Mouse (Mus musculus) limb, embryonic 13.5 days (tissue): Measurements from ENCODE around the gene Hist1h2bk. TPM values are rescaled to one million over a fixed set of nuclear protein-coding genes. Genes with fewer than 3 reads are reported as not detected.
"Not testable (repeated sequence)": the region's sequence is repeated elsewhere in the genome, so short reads cannot be mapped to it uniquely, and the experiment has no call there.

Experiments
- ATAC-seq: fragments of 200-750 bp; cut with Nextera tagmentation; 2 replicates; pipeline ENCODE4 v1.8.0; 2017; ENCODE audit warnings: low read depth, moderate number of reproducible peaks, moderate TSS enrichment; ENCODE audit not compliant: low FRiP score
- H3K27ac ChIP-seq: fragments of 300-500 bp; sonication (generic); 2 replicates; pipeline ENCODE4 v1.5.1; 2015; ENCODE audit warnings: inconsistent platforms, mild to moderate bottlenecking, moderate library complexity
- H3K27me3 ChIP-seq: fragments of 300-500 bp; sonication (generic); 2 replicates; pipeline ENCODE4 v1.6.1; 2015; ENCODE audit warnings: mild to moderate bottlenecking, inconsistent platforms
- H3K36me3 ChIP-seq: fragments of 300-500 bp; sonication (generic); 2 replicates; pipeline ENCODE4 v1.6.1; 2015; ENCODE audit warnings: inconsistent platforms, mild to moderate bottlenecking, moderate library complexity
- H3K4me1 ChIP-seq: fragments of 300-500 bp; sonication (generic); 2 replicates; pipeline ENCODE4 v1.6.1; 2015; ENCODE audit warnings: inconsistent platforms
- H3K4me2 ChIP-seq: fragments of 300-500 bp; sonication (generic); replicated peaks from 2 replicates; pipeline ENCODE4 v1.6.1; 2015; ENCODE audit warnings: inconsistent platforms, mild to moderate bottlenecking, moderate library complexity
- H3K4me3 ChIP-seq: fragments of 300-500 bp; sonication (generic); 2 replicates; pipeline ENCODE4 v1.5.1; 2015; ENCODE audit warnings: moderate library complexity, mild to moderate bottlenecking, inconsistent platforms
- H3K9ac ChIP-seq: fragments of 300-500 bp; sonication (generic); 2 replicates; pipeline ENCODE4 v1.6.1; 2015; ENCODE audit warnings: mild to moderate bottlenecking, inconsistent platforms
- H3K9me3 ChIP-seq: fragments of 300-500 bp; sonication (generic); 2 replicates; pipeline ENCODE4 v1.6.1; 2016; ENCODE audit warnings: inconsistent platforms
- WGBS: fragments of 180-500 bp; shearing (Covaris S2); methylation state at CpG from one replicate; pipeline ENCODE4 v1.1.7; 2015; 5-methylcytosine and 5-hydroxymethylcytosine counted together
- polyA plus RNA-seq: library from polyadenylated mRNA; unstranded; fragments of >200 nt; fragmentation: Nextera tagmentation; extraction: Ambion mirVana; gene quantifications from 2 replicates; pipeline ENCODE4 v1.2.1, GENCODE M21; 2015

Gene Hist1h2bk
- polyA plus RNA-seq, 1 experiment from 2014 or later: 14.4 TPM

GRCm38 (mm10) chr13:22036149-22036956 lies 683 bp downstream of the Hist1h2bk start:
- peak overlapping the region; percentile 79 for H3K4me2 ChIP-seq
- WGBS: 3% methylated on average over 22 of the region's 23 CpGs
- peak overlapping the region; percentile 46 for H3K4me3 ChIP-seq
- peaks cover 33% of the 10 kb centered on the region for H3K4me1 ChIP-seq
- H3K27me3 ChIP-seq: no peaks in the 10 kb centered on the region
- H3K9me3 ChIP-seq: no peaks in the 10 kb centered on the region
- no peaks in the 10 kb centered on the region for H3K36me3 ChIP-seq
- ATAC-seq: no peak; the same call in 1 of the 2 replicates
- H3K9ac ChIP-seq: peak overlapping the region; percentile 69
- peak overlapping the region; percentile 90 for H3K27ac ChIP-seq

GRCm38 (mm10) chr13:22036986-22037385 lies 1.3 kb downstream of the Hist1h2bk start:
- Histone ChIP-seq H3K9ac (peak overlapping the region; percentile 69), H3K27ac (peak overlapping the region; percentile 90), H3K4me1 (peaks cover 38% of the 10 kb centered on the region), H3K36me3 (no peaks in the 10 kb centered on the region), H3K4me3 (peak overlapping the region; percentile 46), H3K9me3 (no peaks in the 10 kb centered on the region), H3K4me2 (peak overlapping the region; percentile 79), H3K27me3 (no peaks in the 10 kb centered on the region)
- ATAC-seq: no peak
- WGBS: 59% methylated on average over 3 of the region's 3 CpGs

GRCm38 (mm10) chr13:22037415-22037814 lies 1.7 kb downstream of the Hist1h2bk start:
- peak overlapping the region; percentile 79 for H3K4me2 ChIP-seq
- H3K27me3 ChIP-seq: no peaks in the 10 kb centered on the region
- peak overlapping the region; percentile 28; the same call in 1 of the 2 replicates for H3K27ac ChIP-seq
- no peak overlapping the region for H3K4me3 ChIP-seq
- H3K9ac ChIP-seq: 0 out of 2 replicates have a peak overlapping the region, but pooled peaks have one; percentile 25
- H3K4me1 ChIP-seq: peaks cover 41% of the 10 kb centered on the region
- H3K36me3 ChIP-seq: no peaks in the 10 kb centered on the region
- H3K9me3 ChIP-seq: no peaks in the 10 kb centered on the region
- ATAC-seq: no peak
- WGBS: 57% methylated on average over 2 of the region's 2 CpGs

DNA sequence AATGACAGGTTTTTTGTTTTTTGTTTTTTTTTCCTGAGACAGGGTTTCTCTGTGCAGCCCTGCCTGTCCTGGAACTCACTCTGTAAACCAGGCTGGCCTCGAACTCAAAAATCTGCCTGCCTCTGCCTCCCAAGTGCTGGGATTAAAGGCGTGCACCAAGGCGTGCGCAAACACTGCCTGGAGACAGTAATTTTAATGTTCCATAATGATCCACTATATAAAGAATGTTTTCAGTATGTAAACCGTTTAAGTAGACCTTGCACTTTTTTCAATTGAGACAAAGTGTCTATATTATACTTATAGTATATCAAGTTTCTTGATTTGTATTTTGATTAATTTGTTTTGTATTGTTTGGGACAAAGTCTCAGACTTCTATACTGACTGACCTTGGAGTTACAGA lies 3.7 kb downstream of the Hist1h2bk start:
- Histone ChIP-seq H3K4me2 (peak overlapping the region; percentile 88; the same call in 1 of the 2 replicates), H3K27ac (no peak overlapping the region), H3K9ac (no peak overlapping the region), H3K9me3 (no peaks in the 10 kb centered on the region), H3K4me3 (no peak overlapping the region), H3K27me3 (no peaks in the 10 kb centered on the region), H3K4me1 (peaks cover 35% of the 10 kb centered on the region), H3K36me3 (no peaks in the 10 kb centered on the region)
- 69% methylated on average over 5 of the region's 5 CpGs for WGBS
- no peak for ATAC-seq

GRCm38 (mm10) chr13:22039951-22040463 lies 4.3 kb downstream of the Hist1h2bk start:
- H3K9ac ChIP-seq: peak overlapping the region; percentile 76

GRCm38 (mm10) chr13:22040464-22041141 lies 4.9 kb downstream of the Hist1h2bk start:
- Histone ChIP-seq H3K9ac (peak overlapping the region; percentile 76), H3K4me1 (peaks cover 36% of the 10 kb centered on the region), H3K4me2 (peak overlapping the region; percentile 88), H3K4me3 (peak overlapping the region; percentile 51), H3K27ac (peak overlapping the region; percentile 96), H3K36me3 (no peaks in the 10 kb centered on the region), H3K9me3 (no peaks in the 10 kb centered on the region), H3K27me3 (no peaks in the 10 kb centered on the region)
- WGBS: under 1% methylated on average over 19 of the region's 24 CpGs
- ATAC-seq: peak; percentile 9

More at GRCm38 (mm10) chr13:22039951-22040463, 4.3 kb downstream of the Hist1h2bk start:
- H3K4me2 ChIP-seq: peak overlapping the region; percentile 88
- peaks cover 36% of the 10 kb centered on the region for H3K4me1 ChIP-seq
- H3K4me3 ChIP-seq: peak overlapping the region; percentile 51
- 7% methylated on average over 2 of the region's 2 CpGs for WGBS
- H3K9me3 ChIP-seq: no peaks in the 10 kb centered on the region
- H3K27ac ChIP-seq: peak overlapping the region; percentile 96
- ATAC-seq: no peak
- H3K27me3 ChIP-seq: no peaks in the 10 kb centered on the region
- no peaks in the 10 kb centered on the region for H3K36me3 ChIP-seq

- H3K27me3 ChIP-seq, H3K9me3 ChIP-seq, H3K36me3 ChIP-seq: not testable (repeated sequence)
- Histone ChIP-seq H3K9ac (peak within 1 kb of the TSS; percentile 76), H3K4me1 (peaks cover 35% of the 10 kb centered on the region), H3K4me2 (peak within 1 kb of the TSS; percentile 88), H3K27ac (peak within 1 kb of the TSS; percentile 96), H3K4me3 (peak within 1 kb of the TSS; percentile 51)
- 0% methylated on average over 16 of the region's 27 CpGs for WGBS
- ATAC-seq: peak; percentile 65
Measured at GRCm38 (mm10) chr13:22041142-22041536, 5.5 kb downstream of the Hist1h2bk start, which contains the start of gene Hist1h4i. Gene Hist1h4i, minus strand, starts transcription at chr13:22041362.

DNA sequence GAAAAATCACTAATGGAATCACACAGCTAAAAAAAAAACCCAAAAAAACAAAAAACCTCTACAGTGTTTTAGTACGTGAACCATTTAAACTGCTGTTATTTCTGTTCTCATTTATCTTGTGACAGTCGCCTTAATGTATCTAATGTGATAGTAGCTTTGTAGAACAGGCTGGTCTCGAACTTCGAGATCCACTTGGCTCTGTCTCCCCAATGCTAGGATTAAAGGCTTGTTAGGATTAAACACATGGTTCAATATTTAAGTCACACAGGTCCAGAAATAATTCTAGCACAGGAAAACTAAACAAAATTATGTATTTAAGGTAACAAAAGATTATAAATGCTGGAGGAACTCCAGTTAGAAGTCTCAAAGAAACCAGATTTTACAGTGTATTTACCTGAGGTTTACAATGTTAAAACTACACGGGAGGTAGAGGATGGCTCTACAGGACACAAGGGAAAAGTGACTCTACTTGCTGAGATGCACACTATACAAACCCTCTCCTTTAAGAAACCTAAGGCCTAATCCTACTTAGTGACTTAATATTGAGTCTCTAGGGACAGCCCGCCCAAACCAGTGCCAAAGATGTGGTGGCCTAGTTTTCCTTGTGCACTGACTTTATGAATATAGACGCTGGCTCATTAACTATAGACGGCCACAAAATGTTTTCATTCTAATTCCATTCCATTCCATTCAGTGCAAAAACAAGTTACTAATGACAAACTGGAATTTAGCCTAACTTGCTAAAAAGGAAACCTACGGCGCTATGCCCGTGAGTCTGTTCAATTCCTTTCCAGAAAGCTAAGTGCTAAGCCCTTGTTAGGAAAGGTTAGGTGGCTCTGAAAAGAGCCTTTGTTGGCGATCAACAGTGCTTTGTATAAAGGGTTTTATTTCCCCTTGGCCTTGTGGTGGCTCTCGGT lies 6.2 kb downstream of the Hist1h2bk start:
- peak overlapping the region; percentile 88 for H3K4me2 ChIP-seq
- peak overlapping the region; percentile 46 for H3K4me3 ChIP-seq
- H3K36me3 ChIP-seq: no peaks in the 10 kb centered on the region
- peaks cover 27% of the 10 kb centered on the region for H3K4me1 ChIP-seq
- H3K27ac ChIP-seq: peak overlapping the region; percentile 96
- no peaks in the 10 kb centered on the region for H3K9me3 ChIP-seq
- WGBS: 1% methylated on average over 13 of the region's 13 CpGs
- peak overlapping the region; percentile 72 for H3K9ac ChIP-seq
- ATAC-seq: no peak
- no peaks in the 10 kb centered on the region for H3K27me3 ChIP-seq

- WGBS: under 1% methylated on average over 42 of the region's 80 CpGs
- peak within 1 kb of the TSS; percentile 46 for H3K4me3 ChIP-seq
- ATAC-seq: peak; percentile 90
Measured at GRCm38 (mm10) chr13:22042568-22043502, 7.2 kb downstream of the Hist1h2bk start, which contains the start of the genes Hist1h2ag and Hist1h2bj. Gene Hist1h2ag, minus strand, starts transcription at chr13:22042944. Gene Hist1h2bj, plus strand, starts transcription at chr13:22043214.

More at GRCm38 (mm10) chr13:22042568-22043502, 7.2 kb downstream of the Hist1h2bk start, which contains the start of the genes Hist1h2ag and Hist1h2bj:
- H3K9me3 ChIP-seq, H3K27me3 ChIP-seq, H3K36me3 ChIP-seq: not testable (repeated sequence)
- H3K4me2 ChIP-seq: peak within 1 kb of the TSS; percentile 88
- H3K9ac ChIP-seq: peak within 1 kb of the TSS; percentile 72
- peaks cover 27% of the 10 kb centered on the region for H3K4me1 ChIP-seq
- peak within 1 kb of the TSS; percentile 96 for H3K27ac ChIP-seq
